15 mouse cellular contexts compared by ENCODE assay signal in the genomic region with DNA sequence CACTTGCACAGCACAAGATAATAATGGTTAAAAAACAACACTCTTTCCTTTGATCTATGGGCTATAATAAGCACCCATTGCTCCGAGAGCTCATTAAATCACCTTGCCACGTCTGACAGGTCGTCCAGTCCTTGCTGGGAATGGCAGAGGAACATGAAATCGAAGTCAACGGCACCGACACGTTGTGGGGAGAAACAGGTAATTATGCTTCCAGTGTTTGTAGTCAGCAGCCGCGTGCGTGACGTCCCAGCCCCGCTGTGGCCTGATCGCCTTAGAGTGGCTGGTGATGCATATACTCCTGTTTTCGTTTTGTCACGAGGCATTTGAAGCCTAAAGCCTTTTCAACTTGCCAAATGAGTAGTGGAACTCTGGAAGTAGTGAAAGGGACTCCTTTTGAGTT.
"Had no signal": no experiment of that assay in that cellular context is flagged by ENCODE, and none has a peak within 500 bp of the region (broad histone marks: within the 10 kb centered on the region; RNA-seq: fewer than 3 reads in every experiment).

No protein-coding gene starts in this region.

- DNase-seq: kidney, adult 8-10 months; kidney, postnatal 25 days; layer of hippocampus, postnatal 36 days; lung, embryonic 14.5 days; lung, postnatal 10 days; right cerebral cortex, adult 18-20 months; right cerebral cortex, postnatal 25 days; thymus, postnatal 36 days had no signal

- H3K27me3 ChIP-seq: limb, embryonic 13.5 days; liver, embryonic 12.5 days; megakaryocyte, embryonic 14.5 days; neural tube, embryonic 12.5 days had no signal

- H3K9ac ChIP-seq: limb, embryonic 13.5 days; liver, embryonic 12.5 days; lung, embryonic 14.5 days; neural tube, embryonic 12.5 days had no signal

- H3K36me3 ChIP-seq: liver, embryonic 12.5 days had no signal

- H3K4me3 ChIP-seq: limb, embryonic 13.5 days; liver, embryonic 12.5 days; megakaryocyte, embryonic 14.5 days; myocyte; neural tube, embryonic 12.5 days had no signal

- H3K27ac ChIP-seq: limb, embryonic 13.5 days; liver, embryonic 12.5 days; macrophage; neural tube, embryonic 12.5 days had no signal

- H3K4me1 ChIP-seq: limb, embryonic 13.5 days; liver, embryonic 12.5 days; neural tube, embryonic 12.5 days had no signal

- H3K4me2 ChIP-seq: limb, embryonic 13.5 days; liver, embryonic 12.5 days; lung, embryonic 14.5 days; neural tube, embryonic 12.5 days had no signal

- H3K9me3 ChIP-seq: limb, embryonic 13.5 days; liver, embryonic 12.5 days; megakaryocyte, embryonic 14.5 days; neural tube, embryonic 12.5 days had no signal

- ATAC-seq: intestine, postnatal 0 days; liver, embryonic 12.5 days had no signal
